Mouse (Mus musculus) cerebellum, adult 8-10 months (tissue): ENCODE data around the gene Gmnc.

ENCODE experiments used
- DNase-seq: peaks from one replicate; pipeline ENCODE4 v3.0.0; 2022

Gmnc gene

GRCm38 (mm10) chr16:26991477-26992300 is at the start of gene Gmnc:
Gene Gmnc, minus strand, starts transcription at chr16:26991652.
- DNase-seq: no peak

- no peak for DNase-seq
Measured at GRCm38 (mm10) chr16:27027281-27027680, 35.8 kb upstream of the Gmnc start.

- no peak for DNase-seq
Measured at GRCm38 (mm10) chr16:27026226-27026625, 34.8 kb upstream of the Gmnc start.

- DNase-seq: no peak
Measured at GRCm38 (mm10) chr16:27022746-27023145, 31.3 kb upstream of the Gmnc start.

GRCm38 (mm10) chr16:27017309-27017708 is 25.9 kb upstream of the Gmnc start:
- no peak for DNase-seq

- no peak for DNase-seq
Measured at GRCm38 (mm10) chr16:27002714-27003113, 11.3 kb upstream of the Gmnc start.

GRCm38 (mm10) chr16:26999563-26999962 is 8.1 kb upstream of the Gmnc start:
- no peak for DNase-seq

GRCm38 (mm10) chr16:26989415-26990315 is 1.8 kb downstream of the Gmnc start:
- no peak for DNase-seq

GRCm38 (mm10) chr16:26988188-26988587 is 3.3 kb downstream of the Gmnc start:
- no peak for DNase-seq

GRCm38 (mm10) chr16:26985796-26986195 is 5.7 kb downstream of the Gmnc start:
- no peak for DNase-seq

GRCm38 (mm10) chr16:26982112-26982511 is 9.3 kb downstream of the Gmnc start:
- no peak for DNase-seq

GRCm38 (mm10) chr16:26967967-26968366 is 23.5 kb downstream of the Gmnc start:
- no peak for DNase-seq

GRCm38 (mm10) chr16:26966830-26967229 is 24.6 kb downstream of the Gmnc start:
- DNase-seq: no peak

GRCm38 (mm10) chr16:26961971-26962370 is 29.5 kb downstream of the Gmnc start:
- no peak for DNase-seq

- DNase-seq: no peak
Measured at GRCm38 (mm10) chr16:26951601-26952000, 39.9 kb downstream of the Gmnc start.

- no peak for DNase-seq
Measured at GRCm38 (mm10) chr16:26950209-26950608, 41.2 kb downstream of the Gmnc start.

GRCm38 (mm10) chr16:26903968-26904367 is 87.5 kb downstream of the Gmnc start:
- DNase-seq: no peak

- no peak for DNase-seq
Measured at GRCm38 (mm10) chr16:26901471-26901870, 90.0 kb downstream of the Gmnc start.

GRCm38 (mm10) chr16:26886337-26886736 is 105.1 kb downstream of the Gmnc start:
- no peak for DNase-seq

- DNase-seq: no peak
Measured at GRCm38 (mm10) chr16:26876885-26877284, 114.6 kb downstream of the Gmnc start.
